Mouse (Mus musculus) thymus, postnatal 14 days (tissue): ENCODE results near the gene Hmgb2.

Source experiments
- DNase-seq: peaks from one replicate; pipeline ENCODE4 v3.0.0; 2021

The Hmgb2 gene

GRCm38 (mm10) chr8:57563726-57564125 is 52.0 kb downstream of the Hmgb2 start:
- DNase-seq = no peak

- no peak for DNase-seq
Observed at GRCm38 (mm10) chr8:57565039-57565438, 53.3 kb downstream of the Hmgb2 start.
